Mouse (Mus musculus) embryonic facial prominence, embryonic 11.5 days (tissue): ENCODE results near the gene Kcna10. TPM values are rescaled to one million over a fixed set of nuclear protein-coding genes. Genes with fewer than 3 reads are reported as not detected.

Experiments used
- ATAC-seq: fragments of 200-750 bp; cut with Nextera tagmentation; replicated peaks from 2 replicates; pipeline ENCODE4 v1.8.0; 2017; ENCODE audit warnings: low read depth; ENCODE audit not compliant: insufficient number of reproducible peaks, low FRiP score, low TSS enrichment
- DNase-seq: peaks from one replicate; pipeline ENCODE4 v3.0.0-alpha.2; 2015; ENCODE audit warnings: low spot score
- H3K27ac ChIP-seq: fragments of 300-500 bp; sonication (generic); replicated peaks from 2 replicates; pipeline ENCODE4 v1.5.1; 2014; ENCODE audit warnings: mild to moderate bottlenecking, low read depth, low read length, control low read depth
- H3K27me3 ChIP-seq: fragments of 300-500 bp; sonication (generic); 2 replicates; pipeline ENCODE4 v1.6.1; 2014; ENCODE audit warnings: mild to moderate bottlenecking, low read length, moderate library complexity, mixed read lengths; ENCODE audit not compliant: control insufficient read depth, insufficient read depth
- H3K36me3 ChIP-seq: fragments of 300-500 bp; sonication (generic); replicated peaks from 2 replicates; pipeline ENCODE4 v1.6.1; 2014; ENCODE audit warnings: low read depth, mild to moderate bottlenecking, low read length, moderate library complexity, mixed read lengths; ENCODE audit not compliant: control insufficient read depth, insufficient read depth
- H3K4me1 ChIP-seq: fragments of 300-500 bp; sonication (generic); 2 replicates; pipeline ENCODE4 v1.6.1; 2014; ENCODE audit warnings: low read length, mixed read lengths; ENCODE audit not compliant: control insufficient read depth, insufficient read depth
- H3K4me2 ChIP-seq: fragments of 300-500 bp; sonication (generic); 2 replicates; pipeline ENCODE4 v1.6.1; 2014; ENCODE audit warnings: low read depth, mild to moderate bottlenecking, control low read depth, low read length, moderate library complexity
- H3K4me3 ChIP-seq: fragments of 300-500 bp; sonication (generic); 2 replicates; pipeline ENCODE4 v1.5.1; 2014; ENCODE audit warnings: low read depth, low read length, control low read depth
- H3K9ac ChIP-seq: fragments of 300-500 bp; sonication (generic); replicated peaks from 2 replicates; pipeline ENCODE4 v1.6.1; 2014; ENCODE audit warnings: mild to moderate bottlenecking, control low read depth, low read length
- H3K9me3 ChIP-seq: fragments of 300-500 bp; sonication (generic); replicated peaks from 2 replicates; pipeline ENCODE4 v1.6.1; 2016; ENCODE audit warnings: mild to moderate bottlenecking, low read length, inconsistent platforms, mixed read lengths; ENCODE audit not compliant: control insufficient read depth
- WGBS: fragments of 180-500 bp; shearing (Covaris S2); extraction: QIAGEN DNeasy Blood & Tissue Kit; methylation state at CpG from one replicate; pipeline ENCODE4 v1.1.7; 2014; 5-methylcytosine and 5-hydroxymethylcytosine counted together
- polyA plus RNA-seq: library from polyadenylated mRNA; unstranded; fragments of >200 nt; fragmentation: Nextera tagmentation; extraction: Ambion mirVana; gene quantifications from 2 replicates; pipeline ENCODE4 v1.2.1, GENCODE M21; 2014

Kcna10 gene
- not detected in 2 replicates for polyA plus RNA-seq

DNA sequence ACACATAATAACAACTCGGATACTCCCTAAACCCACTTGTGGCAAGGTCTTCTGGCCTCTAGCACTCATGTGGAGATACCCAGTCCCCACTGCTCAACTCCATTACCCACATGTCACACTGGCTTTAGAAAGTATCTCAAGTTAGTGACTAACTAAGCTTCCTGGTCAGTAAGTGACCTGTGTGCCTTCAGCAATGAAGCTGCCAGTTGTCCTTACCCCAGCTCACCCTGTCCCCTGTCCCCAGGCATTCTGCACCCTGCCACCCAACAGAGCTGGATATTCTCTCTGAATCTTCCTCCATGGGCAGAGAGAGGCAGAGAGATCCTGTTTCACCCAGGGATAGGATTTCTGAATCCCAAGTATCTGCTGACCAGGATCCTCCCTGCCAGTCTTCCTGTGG is at the start of gene Kcna10:
Gene Kcna10, plus strand, starts transcription at position 301 of the 400 bp plus-strand sequence.
- no peaks in the 10 kb centered on the region for H3K9me3 ChIP-seq
- no peaks in the 10 kb centered on the region for H3K27me3 ChIP-seq
- DNase-seq (no peak), ATAC-seq (no peak)
- no peaks in the 10 kb centered on the region for H3K4me1 ChIP-seq
- no peak within 1 kb of the TSS for H3K9ac ChIP-seq
- no peaks in the 10 kb centered on the region for H3K36me3 ChIP-seq
- H3K4me2 ChIP-seq: no peak within 1 kb of the TSS
- no peak within 1 kb of the TSS for H3K27ac ChIP-seq
- 67% methylated on average over 1 of the region's 1 CpGs for WGBS
- no peak within 1 kb of the TSS for H3K4me3 ChIP-seq

DNA sequence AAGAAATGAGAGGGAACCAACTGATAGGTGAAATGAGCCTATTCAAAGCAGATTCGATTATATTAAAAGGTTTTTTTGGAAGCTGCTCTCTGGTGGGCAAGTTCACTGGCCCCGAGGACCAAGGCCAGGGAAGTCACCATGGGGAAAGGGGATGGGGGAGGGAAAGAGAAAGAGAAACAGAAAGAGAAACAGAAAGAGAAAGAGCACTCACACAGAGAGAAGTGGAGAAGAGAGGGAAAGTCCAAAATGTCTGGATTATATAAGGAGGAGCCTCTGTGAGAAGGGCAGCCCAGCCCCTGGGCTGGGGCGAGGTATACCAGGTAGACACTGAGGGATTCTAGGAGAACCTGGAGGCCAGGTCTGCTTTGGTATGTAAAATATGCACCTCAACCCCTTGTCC is 48.4 kb upstream of the Kcna10 start:
- 83% methylated on average over 3 of the region's 3 CpGs for WGBS
- Histone ChIP-seq H3K4me1 (no peaks in the 10 kb centered on the region), H3K36me3 (no peaks in the 10 kb centered on the region), H3K27ac (no peak overlapping the region), H3K9ac (no peak overlapping the region), H3K9me3 (no peaks in the 10 kb centered on the region), H3K27me3 (no peaks in the 10 kb centered on the region), H3K4me2 (no peak overlapping the region), H3K4me3 (no peak overlapping the region)
- DNase-seq (no peak), ATAC-seq (no peak)

DNA sequence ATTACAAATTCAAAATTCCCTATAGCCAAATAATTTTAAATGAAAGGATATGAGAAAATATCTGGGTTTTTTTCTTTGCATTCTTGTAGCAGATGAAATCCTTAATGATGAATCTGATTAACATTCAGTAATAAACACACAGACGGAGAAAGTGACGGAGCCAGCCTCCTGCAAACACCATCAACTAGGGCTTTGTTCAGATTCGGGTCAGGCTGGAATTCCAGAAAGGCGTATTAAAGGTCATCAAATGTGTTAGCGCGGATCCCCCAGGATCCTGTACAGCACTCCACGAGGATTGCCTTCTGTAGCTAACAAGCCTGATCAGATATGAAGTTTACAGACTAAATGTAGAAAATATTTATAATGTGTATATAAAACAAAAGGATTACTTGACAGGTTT is 35.7 kb upstream of the Kcna10 start:
- no peak overlapping the region for H3K27ac ChIP-seq
- ATAC-seq: no peak
- 72% methylated on average over 7 of the region's 7 CpGs for WGBS

DNA sequence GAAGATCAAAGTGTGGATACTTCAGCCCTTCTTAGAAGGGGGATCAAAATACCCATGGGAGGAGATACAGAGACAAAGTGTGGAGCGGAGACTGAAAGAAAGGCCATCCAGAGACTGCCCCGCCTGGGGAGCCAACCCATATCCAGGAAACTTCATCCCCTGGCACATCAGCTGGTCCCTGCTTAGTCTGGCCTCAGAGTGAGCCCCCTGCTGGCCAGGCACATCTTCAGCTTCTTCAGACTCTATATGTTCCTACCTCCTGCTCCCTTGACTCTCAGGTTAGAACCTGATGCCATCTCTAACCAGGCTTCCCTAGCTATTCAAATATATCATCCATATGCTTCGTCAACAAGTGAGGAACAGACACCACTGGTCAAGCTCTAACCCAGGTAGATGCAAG is 33.9 kb upstream of the Kcna10 start:
- Histone ChIP-seq H3K27me3 (no peaks in the 10 kb centered on the region), H3K9ac (no peak overlapping the region), H3K4me2 (no peak overlapping the region), H3K9me3 (no peaks in the 10 kb centered on the region), H3K4me1 (no peaks in the 10 kb centered on the region), H3K27ac (no peak overlapping the region), H3K4me3 (no peak overlapping the region), H3K36me3 (no peaks in the 10 kb centered on the region)
- DNase-seq: peak; percentile 43
- 75% methylated on average over 3 of the region's 3 CpGs for WGBS
- ATAC-seq: no peak

More for the DNA sequence above, 35.7 kb upstream of the Kcna10 start:
- no peak for DNase-seq
- Histone ChIP-seq H3K36me3 (no peaks in the 10 kb centered on the region), H3K9ac (no peak overlapping the region), H3K4me1 (no peaks in the 10 kb centered on the region), H3K27me3 (no peaks in the 10 kb centered on the region), H3K9me3 (no peaks in the 10 kb centered on the region), H3K4me2 (no peak overlapping the region), H3K4me3 (no peak overlapping the region)

DNA sequence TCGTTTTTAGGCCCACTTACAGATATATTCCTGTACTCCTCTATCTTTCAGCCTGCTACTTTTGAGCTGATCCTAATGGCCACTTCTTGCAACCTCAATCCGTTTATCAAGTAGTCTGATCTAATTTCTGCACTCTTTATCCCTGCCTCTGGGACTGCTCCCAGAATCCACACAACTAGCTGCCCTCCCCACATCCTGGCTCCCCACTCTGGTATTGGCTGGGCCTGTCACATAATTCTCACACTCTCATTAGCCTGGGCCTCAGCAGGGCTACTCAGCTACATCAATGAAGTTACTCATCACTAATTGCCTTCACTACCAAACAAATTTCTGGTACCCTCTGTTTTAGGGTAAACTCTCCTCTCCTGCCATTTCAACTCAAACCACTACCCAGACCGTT is 32.4 kb upstream of the Kcna10 start:
- Histone ChIP-seq H3K4me3 (no peak overlapping the region), H3K36me3 (no peaks in the 10 kb centered on the region), H3K27ac (no peak overlapping the region), H3K4me2 (no peak overlapping the region), H3K4me1 (no peaks in the 10 kb centered on the region), H3K9ac (no peak overlapping the region), H3K9me3 (no peaks in the 10 kb centered on the region), H3K27me3 (no peaks in the 10 kb centered on the region)
- 49% methylated on average over 3 of the region's 3 CpGs for WGBS
- DNase-seq: no peak
- no peak for ATAC-seq

DNA sequence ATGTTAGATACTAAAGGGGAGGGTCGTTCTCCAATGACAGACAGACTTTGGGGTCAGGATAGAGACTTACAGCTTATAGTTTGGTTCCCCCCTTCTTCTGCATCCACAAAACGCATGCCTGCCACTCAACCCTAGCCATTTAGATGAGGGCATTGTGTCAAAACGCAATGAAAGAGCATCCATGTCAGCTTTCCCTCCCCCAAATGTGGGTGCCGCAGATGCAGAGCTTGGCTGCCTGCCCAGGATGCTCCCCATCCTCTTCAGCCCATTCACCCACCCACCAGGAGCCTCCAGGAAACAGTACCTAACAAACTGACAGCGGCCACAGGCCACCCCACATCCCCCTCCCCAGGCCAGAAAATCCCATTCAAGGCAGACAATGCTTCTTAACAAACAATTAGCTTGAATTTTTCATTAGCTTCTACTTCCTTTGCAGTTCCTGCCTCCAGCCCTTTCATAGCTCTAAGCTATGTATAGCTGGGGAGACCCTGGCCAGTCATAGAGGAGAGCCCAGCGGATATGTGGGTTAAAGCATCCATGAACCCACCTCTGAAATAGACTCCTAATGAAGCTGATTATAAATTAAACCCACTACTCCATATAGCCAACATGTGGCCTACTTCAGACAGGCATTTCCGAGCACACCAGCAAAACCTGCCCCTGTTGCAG is 31.9 kb upstream of the Kcna10 start:
- Histone ChIP-seq H3K9ac (no peak overlapping the region), H3K4me3 (no peak overlapping the region), H3K4me2 (no peak overlapping the region), H3K4me1 (no peaks in the 10 kb centered on the region), H3K27ac (no peak overlapping the region), H3K36me3 (no peaks in the 10 kb centered on the region), H3K27me3 (no peaks in the 10 kb centered on the region), H3K9me3 (no peaks in the 10 kb centered on the region)
- 55% methylated on average over 7 of the region's 7 CpGs for WGBS
- no peak for ATAC-seq
- no peak for DNase-seq

DNA sequence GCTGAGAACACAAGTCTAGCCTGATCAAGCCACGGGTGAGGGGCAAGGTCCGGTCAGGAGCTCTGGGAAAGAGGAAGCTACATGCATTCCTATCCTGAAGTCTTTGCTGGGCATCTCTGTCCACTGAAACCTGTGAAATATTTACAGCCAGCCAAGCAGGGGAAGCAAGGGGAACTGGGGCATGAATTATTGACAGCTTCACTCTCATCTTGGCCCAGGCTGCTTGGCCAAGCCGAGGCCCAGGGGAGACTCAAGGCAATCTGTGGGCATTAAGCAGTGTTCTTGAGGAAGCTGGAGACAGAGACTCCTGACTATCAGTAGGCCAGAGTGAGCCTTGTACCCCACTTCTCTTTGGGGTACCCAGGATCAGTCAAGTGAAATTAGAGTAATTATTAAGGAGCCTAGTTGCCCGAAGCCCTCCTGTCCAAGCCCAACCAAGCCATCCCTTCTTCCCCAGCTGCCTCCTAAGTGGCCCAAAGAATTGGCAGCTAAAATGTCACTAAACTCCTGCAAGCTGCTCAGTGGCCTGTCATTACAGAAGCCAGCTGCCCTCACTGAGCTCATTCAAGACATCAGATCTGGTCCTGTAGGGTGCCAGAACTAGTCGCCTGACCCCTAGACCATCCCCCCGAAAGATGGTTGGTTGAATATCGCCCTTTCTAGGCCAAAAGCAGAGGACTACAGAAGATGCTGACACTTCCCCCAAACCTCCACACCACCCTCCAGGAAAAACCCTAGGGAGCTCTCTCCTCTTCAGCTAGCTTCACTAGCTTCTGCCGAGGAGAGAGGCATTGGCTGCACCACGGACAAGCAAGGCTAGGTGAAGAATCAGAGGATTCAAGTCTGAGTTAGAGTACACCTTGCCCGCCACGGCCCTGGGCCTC is 28.8 kb upstream of the Kcna10 start:
- WGBS: 85% methylated on average over 11 of the region's 11 CpGs
- no peak overlapping the region for H3K4me2 ChIP-seq
- ATAC-seq (no peak), DNase-seq (no peak)
- no peaks in the 10 kb centered on the region for H3K36me3 ChIP-seq
- H3K4me3 ChIP-seq: no peak overlapping the region
- no peaks in the 10 kb centered on the region for H3K9me3 ChIP-seq
- no peak overlapping the region for H3K9ac ChIP-seq
- H3K4me1 ChIP-seq: no peaks in the 10 kb centered on the region
- H3K27ac ChIP-seq: no peak overlapping the region
- no peaks in the 10 kb centered on the region for H3K27me3 ChIP-seq

DNA sequence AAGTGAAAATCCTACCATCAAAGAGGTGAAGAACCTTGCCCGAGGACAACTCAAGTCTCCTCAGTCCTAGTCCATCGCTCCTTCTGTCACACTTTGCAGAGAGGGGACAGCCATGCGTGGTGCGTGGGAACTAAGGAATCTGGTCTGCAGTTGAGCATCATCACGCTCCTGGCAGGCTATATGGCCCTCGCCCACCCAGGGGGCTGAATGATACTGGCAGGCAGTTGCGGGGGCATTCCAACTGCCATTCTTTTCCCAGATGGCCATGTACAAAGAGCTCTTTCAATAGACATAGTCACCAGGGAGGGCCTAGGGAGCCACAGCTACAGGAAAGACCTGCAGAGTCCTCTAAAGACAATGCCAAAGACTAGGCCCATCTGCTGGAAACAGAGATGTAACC is 24.0 kb upstream of the Kcna10 start:
- H3K4me1 ChIP-seq: no peaks in the 10 kb centered on the region
- ATAC-seq: no peak
- H3K4me2 ChIP-seq: no peak overlapping the region
- no peak overlapping the region for H3K27ac ChIP-seq
- 0 out of 2 replicates have a peak, but pooled peaks cover 3% of the 10 kb centered on the region for H3K27me3 ChIP-seq
- H3K36me3 ChIP-seq: no peaks in the 10 kb centered on the region
- WGBS: 89% methylated on average over 7 of the region's 7 CpGs
- no peak overlapping the region for H3K4me3 ChIP-seq
- DNase-seq: no peak
- no peak overlapping the region for H3K9ac ChIP-seq
- H3K9me3 ChIP-seq: no peaks in the 10 kb centered on the region
